Mouse (Mus musculus): ENCODE results near the gene Glt8d2.

Glt8d2 gene

GRCm38 (mm10) chr10:82690494-82690893, at the start of gene Glt8d2:
Gene Glt8d2, minus strand, starts transcription at chr10:82690650.
- CTCF ChIA-PET = no interaction called here

GRCm38 (mm10) chr10:82699296-82699941, 9.0 kb upstream of the Glt8d2 start:
- CTCF ChIA-PET = no interaction called here

GRCm38 (mm10) chr10:82698712-82699261, 8.3 kb upstream of the Glt8d2 start:
- CTCF ChIA-PET = no interaction called here

GRCm38 (mm10) chr10:82697305-82697898, 7.0 kb upstream of the Glt8d2 start:
- CTCF ChIA-PET = interaction anchor here (0.6 kb wide), 1 partner anchor 21 kb away, joined by 3 read pairs; no protein-coding TSS in a partner anchor

- CTCF ChIA-PET = interaction anchor here (0.6 kb wide), 1 partner anchor 20 kb away, joined by 3 read pairs; no protein-coding TSS in a partner anchor
Observed at GRCm38 (mm10) chr10:82696453-82697079, 6.1 kb upstream of the Glt8d2 start.

GRCm38 (mm10) chr10:82695956-82696355, 5.5 kb upstream of the Glt8d2 start, which contains the start of gene Hcfc2:
Gene Hcfc2, plus strand, starts transcription at chr10:82696160.
- CTCF ChIA-PET = no interaction called here

GRCm38 (mm10) chr10:82689681-82690211, 704 bp downstream of the Glt8d2 start:
- CTCF ChIA-PET = no interaction called here

- CTCF ChIA-PET = no interaction called here
Observed at GRCm38 (mm10) chr10:82685440-82685839, 5.0 kb downstream of the Glt8d2 start.

- CTCF ChIA-PET = no interaction called here
Observed at GRCm38 (mm10) chr10:82681639-82682038, 8.8 kb downstream of the Glt8d2 start.

GRCm38 (mm10) chr10:82680769-82681168, 9.7 kb downstream of the Glt8d2 start:
- CTCF ChIA-PET = no interaction called here

- CTCF ChIA-PET = interaction anchor here (0.7 kb wide), 1 partner anchor 20 kb away, joined by 3 read pairs; no protein-coding TSS in a partner anchor
Observed at GRCm38 (mm10) chr10:82676949-82677348, 13.5 kb downstream of the Glt8d2 start.

- CTCF ChIA-PET = no interaction called here
Observed at GRCm38 (mm10) chr10:82670205-82670604, 20.2 kb downstream of the Glt8d2 start.

GRCm38 (mm10) chr10:82666436-82667234, 23.8 kb downstream of the Glt8d2 start:
- CTCF ChIA-PET = no interaction called here

- CTCF ChIA-PET = no interaction called here
Observed at GRCm38 (mm10) chr10:82665951-82666350, 24.5 kb downstream of the Glt8d2 start.

GRCm38 (mm10) chr10:82663289-82663688, 27.2 kb downstream of the Glt8d2 start:
- CTCF ChIA-PET = no interaction called here

GRCm38 (mm10) chr10:82662267-82662990, 28.0 kb downstream of the Glt8d2 start:
- CTCF ChIA-PET = interaction anchor here (0.6 kb wide), 1 partner anchor 464 kb away, joined by 3 read pairs; no protein-coding TSS in a partner anchor

GRCm38 (mm10) chr10:82661820-82662219, 28.6 kb downstream of the Glt8d2 start:
- CTCF ChIA-PET = no interaction called here

- CTCF ChIA-PET = no interaction called here
Observed at GRCm38 (mm10) chr10:82654581-82654980, 35.9 kb downstream of the Glt8d2 start.

GRCm38 (mm10) chr10:82652625-82653024, 37.8 kb downstream of the Glt8d2 start:
- CTCF ChIA-PET = no interaction called here

- CTCF ChIA-PET = interaction anchor here (0.9 kb wide), 1 partner anchor 705 kb away, joined by 3 read pairs; no protein-coding TSS in a partner anchor
Observed at GRCm38 (mm10) chr10:82651221-82651620, 39.2 kb downstream of the Glt8d2 start.
